Mouse (Mus musculus) neural tube, embryonic 10.5 days (tissue): Measurements from ENCODE around the gene Mrpl43.

ENCODE experiments used
- DNase-seq: peaks from one replicate; pipeline ENCODE4 v3.0.0-alpha.2; 2017; ENCODE audit warnings: low spot score; ENCODE audit errors: extremely low spot score

Gene Mrpl43

DNA sequence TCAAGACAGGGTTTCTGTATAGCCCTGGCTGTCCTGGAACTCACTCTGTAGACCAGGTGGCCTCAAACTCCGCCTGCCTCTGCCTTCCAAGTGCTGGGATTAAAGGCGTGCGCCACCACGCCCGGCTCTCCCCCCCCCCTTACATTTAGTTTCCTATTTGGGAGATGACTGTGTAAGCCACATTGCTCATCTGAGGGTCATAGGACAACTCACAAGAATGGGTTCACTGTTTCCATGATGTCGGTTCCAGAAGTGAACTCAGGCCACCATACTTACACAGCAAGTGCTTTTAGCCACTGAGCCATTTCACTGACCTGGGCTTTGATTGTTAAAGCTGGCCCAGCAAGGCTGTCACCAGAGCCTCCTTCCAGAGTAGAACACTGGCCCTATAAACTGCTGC is 29.1 kb downstream of the Mrpl43 start:
- no peak for DNase-seq

DNA sequence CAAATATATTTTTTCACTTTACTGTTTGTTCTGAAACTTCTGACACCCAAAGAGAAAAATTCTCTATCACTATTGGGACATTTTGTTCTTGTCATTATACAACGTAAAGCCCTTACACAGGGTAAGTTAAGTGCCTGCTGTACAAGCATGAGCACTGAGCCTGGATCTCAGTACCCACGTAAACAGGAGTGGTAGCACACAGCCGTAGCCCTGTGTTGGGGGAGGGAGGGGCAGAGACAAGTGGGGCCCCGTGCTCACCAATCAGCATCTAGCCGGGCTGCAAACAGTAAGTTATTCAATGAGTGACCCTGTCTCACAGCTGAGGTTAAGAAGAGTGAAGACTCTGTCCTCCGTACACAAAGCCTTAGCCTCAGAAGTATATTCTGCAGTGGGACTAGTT is 29.6 kb downstream of the Mrpl43 start:
- DNase-seq, result no peak

GRCm38 (mm10) chr19:44968329-44968728 is 37.9 kb downstream of the Mrpl43 start:
- no peak for DNase-seq

- DNase-seq, result no peak
Observed at GRCm38 (mm10) chr19:44965978-44966377, 40.3 kb downstream of the Mrpl43 start.

DNA sequence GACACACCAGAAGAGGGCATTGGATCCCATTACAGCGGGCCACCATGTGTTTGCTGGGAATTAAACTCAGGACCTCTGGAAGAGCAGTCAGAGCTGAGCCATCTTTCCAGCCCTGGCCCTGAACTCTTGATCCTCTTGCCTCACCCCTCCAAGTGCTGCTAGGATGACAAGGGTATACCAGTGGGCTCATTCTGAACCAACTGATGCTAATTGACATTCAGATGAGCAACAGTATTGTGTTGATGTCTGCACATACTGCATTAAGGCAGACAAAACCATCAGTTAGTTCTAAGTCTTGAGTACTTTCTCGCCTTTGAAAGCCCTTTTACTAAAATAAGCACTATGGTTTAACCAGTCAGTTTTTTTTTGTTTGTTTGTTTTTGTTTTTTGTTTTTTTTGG is 46.6 kb downstream of the Mrpl43 start:
- DNase-seq, result no peak
